Mouse (Mus musculus): ENCODE results near the gene Pkm.

DNA sequence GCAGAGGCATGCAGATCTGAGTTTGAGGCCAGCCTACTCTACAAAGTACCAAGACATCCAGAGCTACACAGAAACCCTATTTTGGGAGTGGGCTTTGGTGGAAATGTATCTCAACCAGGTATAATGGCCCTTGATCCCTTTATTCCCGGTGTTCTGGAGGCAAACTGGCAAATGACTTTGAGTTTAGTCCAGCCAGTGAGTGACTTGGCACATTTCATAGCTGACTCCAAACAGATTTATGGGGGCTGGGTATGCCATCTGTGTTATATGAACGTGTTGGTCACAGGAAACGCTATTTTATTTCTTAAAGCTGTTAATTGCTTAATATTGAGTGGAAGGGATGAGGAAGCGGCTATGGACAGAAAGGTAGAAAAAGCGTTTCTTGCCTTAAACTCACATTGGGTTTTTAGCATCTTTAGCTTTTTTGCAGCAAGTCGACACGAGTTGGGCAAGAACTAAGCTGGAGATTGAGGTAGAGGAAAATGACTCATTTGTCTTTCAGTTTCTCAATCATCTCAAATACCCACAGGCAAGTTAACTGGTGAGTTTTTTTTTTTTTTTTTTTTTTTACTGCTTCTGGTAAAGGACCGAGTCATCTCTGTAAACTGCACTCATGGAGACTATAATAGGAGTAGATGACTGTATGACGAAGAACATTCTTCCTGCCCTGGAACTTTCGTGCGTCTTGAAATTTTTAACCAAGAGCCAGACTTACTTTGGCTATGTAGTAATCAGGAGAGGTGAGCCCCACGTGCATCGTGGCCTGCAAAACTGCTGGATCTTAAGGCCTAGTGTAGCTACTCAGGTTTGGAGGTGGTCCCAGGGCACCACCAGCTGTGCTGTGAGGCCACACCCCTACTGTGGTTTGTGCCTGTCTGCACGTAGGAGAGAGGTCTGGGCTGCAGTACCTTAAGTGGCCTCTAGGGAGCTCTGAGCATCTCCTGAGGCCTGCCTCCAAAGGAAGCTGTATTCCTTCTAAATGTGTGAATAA is 3.2 kb downstream of the Pkm start:
- TF ChIP-seq CTCF (IDR thresholded peaks at IDR 0.05; ENCODE audit: low read depth, low read length): peak; percentile 81
- no peak for TF ChIP-seq POLR2A (IDR thresholded peaks at IDR 0.05; ENCODE audit: extremely low read depth, insufficient read depth, low read length)

Data from liver, adult 2 months (tissue).